Mouse (Mus musculus) cerebellum, adult 2 months (tissue): ENCODE measurements around the gene Ccr1l1.

ENCODE experiments used
- CTCF ChIP-seq: fragments of 200-500 bp; IDR thresholded peaks from 2 replicates; pipeline ENCODE4 v1.5.1; 2011; ENCODE audit warnings: low read depth, mild to moderate bottlenecking, control low read depth, low read length, moderate library complexity, borderline replicate concordance; ENCODE audit not compliant: insufficient read depth
- POLR2A ChIP-seq: fragments of 200-500 bp; IDR thresholded peaks from 2 replicates; pipeline ENCODE4 v1.6.1; 2011; ENCODE audit warnings: low read length, control low read depth, borderline replicate concordance; ENCODE audit not compliant: insufficient read depth

- TF ChIP-seq CTCF = no peak
- TF ChIP-seq POLR2A = no peak
Observed at GRCm38 (mm10) chr9:123964776-123965175, 13.4 kb downstream of the Ccr1l1 start.
